Mouse (Mus musculus) bone marrow, adult 2 months (tissue): Measurements from ENCODE around the gene Adamts16.

Experiments used
- CTCF ChIP-seq: fragments of 200-500 bp; IDR thresholded peaks from 2 replicates; pipeline ENCODE4 v1.5.1; 2011; ENCODE audit warnings: low read length, control low read depth; ENCODE audit not compliant: control insufficient read depth, insufficient read depth
- POLR2A ChIP-seq: fragments of 200-500 bp; IDR thresholded peaks from 2 replicates; pipeline ENCODE4 v1.6.1; 2011; ENCODE audit warnings: low read depth, mild to moderate bottlenecking, control low read depth, low read length, borderline replicate concordance; ENCODE audit not compliant: control insufficient read depth

DNA sequence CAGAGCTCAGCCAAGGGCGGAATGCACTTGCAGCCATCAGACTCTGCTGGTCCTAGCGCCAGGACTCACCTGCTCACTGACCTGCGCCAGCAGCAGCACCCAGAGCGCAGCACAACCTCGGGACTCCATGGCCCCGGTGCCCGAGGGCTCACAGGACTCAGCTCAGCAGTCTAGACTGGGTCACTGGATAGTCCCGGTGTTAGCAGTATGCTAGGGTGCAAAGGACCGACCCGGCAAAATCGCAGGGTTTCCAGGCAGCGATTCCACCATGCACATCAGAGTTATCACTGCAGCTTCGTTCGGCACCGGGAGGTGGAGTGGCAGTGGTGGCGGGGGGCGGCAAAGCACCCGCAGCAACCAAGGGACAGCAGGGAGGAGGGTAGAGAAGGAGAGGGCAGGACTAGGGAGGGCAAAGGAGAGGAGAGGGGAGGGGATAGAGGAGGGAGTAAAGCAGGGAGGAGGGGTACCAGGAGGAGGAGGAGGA is at the start of gene Adamts16:
- TF ChIP-seq POLR2A (no peak), CTCF (no peak)
